Mouse (Mus musculus): ENCODE results near the gene Ppm1g. TPM values are rescaled to one million over a fixed set of nuclear protein-coding genes. Genes with fewer than 3 reads are reported as not detected.
A peak's percentile ranks its signal among the peaks of the same experiment; 100 is the strongest.

Gene Ppm1g
- total RNA-seq (2021): 10 to 100 TPM; 56.5 to 66.1 TPM
- long read RNA-seq, experiment 1, transcript Ppm1g-201 (10 exons, 2,307 nt): major isoform, 89 of 93 reads
- long read RNA-seq, experiment 1, partial matches to known transcripts: 0 of 93 reads
- long read RNA-seq, experiment 1, other reads (novel, unspliced or antisense): 4 of 93 reads
- long read RNA-seq, experiment 2, transcript Ppm1g-201 (10 exons, 2,307 nt): major isoform, 96 of 104 reads
- long read RNA-seq, experiment 2, partial matches to known transcripts: 7 of 104 reads
- long read RNA-seq, experiment 2, other reads (novel, unspliced or antisense): 1 of 104 reads

DNA sequence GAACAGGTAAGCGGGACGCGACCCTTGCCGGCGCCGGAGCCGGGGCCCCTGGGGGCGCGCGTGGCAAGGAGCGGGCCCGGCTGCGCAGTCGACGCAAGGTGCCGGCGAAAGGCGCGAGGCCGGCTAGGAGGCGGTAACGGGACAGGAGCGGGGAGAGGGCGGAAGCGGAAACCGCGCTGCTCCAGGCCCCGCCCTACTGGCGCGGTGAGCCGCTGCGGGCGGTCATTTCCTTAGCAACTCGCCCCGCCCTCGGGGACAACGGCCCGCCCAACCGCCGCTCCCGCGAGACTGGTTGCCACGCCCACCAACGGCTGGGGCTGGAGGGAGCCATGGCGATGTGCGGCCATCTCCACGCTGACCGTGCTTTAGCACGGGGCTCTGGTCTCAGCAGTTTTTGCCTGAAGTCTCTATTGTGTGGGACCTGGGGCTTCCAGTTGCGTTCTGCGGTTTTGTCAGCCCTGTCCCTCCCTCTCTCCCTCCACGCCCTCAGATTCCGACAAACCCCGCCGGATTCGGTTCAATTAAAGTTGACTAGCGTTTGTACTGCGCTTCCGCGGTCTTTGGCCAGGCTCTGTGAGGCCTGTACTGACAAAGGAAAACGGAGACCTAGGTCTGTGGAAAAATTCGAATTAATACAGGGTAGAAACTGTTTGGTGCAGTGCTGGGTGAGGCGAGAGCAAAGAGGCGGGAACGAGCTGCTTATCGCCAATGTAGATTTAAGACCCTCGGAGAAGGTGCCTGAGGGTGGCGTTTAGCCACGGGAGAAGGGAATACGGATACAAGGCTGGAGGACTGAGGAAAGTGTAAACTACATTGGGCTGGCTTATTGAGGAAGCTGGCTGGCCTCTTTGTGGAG, at the start of gene Ppm1g:
Gene Ppm1g, minus strand, starts transcription at position 240 of the 856 bp plus-strand sequence.
- intact Hi-C loops (cut with DNase I): loop anchor here (2.0 to 10.0 kb wide), 3 partner anchors 20 to 234 kb away; partner anchors contain the start of genes Gm9970, Ift172, Nrbp1 and Zfp512
- peak; percentile 99 to 100 for DNase-seq

DNA sequence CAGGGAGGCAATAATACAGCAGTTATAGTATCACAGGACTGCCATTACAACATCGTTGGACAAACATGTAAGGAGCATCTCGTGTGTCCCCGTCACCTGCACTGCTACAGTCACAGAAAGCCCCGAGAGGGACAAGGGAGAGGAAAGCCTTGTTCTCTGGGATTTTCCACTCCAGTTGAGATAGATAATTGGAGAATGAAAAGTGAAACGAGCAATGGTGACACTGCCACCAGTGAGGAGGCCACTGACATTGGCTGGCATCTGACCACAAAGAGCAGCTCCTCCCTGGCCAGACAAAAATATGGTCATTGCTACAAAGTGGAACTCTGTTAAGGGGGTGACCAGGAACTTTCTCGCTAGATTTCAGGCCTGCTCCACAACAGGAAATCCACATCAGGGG, 47.2 kb upstream of the Ppm1g start:
- no peak for DNase-seq
- intact Hi-C loops (cut with DNase I): no loop called here

DNA sequence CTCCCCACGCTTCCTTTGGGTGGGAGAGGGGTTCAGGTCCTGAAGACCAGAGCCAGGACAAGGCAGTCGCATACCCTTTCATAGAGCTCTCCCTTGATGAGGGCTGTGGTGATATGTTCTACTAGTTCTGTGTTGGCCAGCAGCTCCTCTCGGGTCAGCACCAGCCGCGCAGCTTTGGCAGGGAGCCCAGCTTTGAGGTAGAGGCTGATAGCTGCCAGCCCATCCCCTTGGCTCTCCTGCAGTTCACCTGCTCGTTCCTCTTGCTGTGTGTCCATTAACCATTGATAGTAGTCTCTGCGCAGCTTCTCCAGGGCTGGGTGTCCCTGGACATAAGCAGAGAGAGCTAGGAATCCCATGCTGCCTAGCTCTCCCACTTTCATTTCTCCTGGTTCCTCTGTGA, 45.6 kb upstream of the Ppm1g start:
- DNase-seq: peak in 1 of 2 experiments; percentile 38
- intact Hi-C loops (cut with DNase I): no loop called here

DNA sequence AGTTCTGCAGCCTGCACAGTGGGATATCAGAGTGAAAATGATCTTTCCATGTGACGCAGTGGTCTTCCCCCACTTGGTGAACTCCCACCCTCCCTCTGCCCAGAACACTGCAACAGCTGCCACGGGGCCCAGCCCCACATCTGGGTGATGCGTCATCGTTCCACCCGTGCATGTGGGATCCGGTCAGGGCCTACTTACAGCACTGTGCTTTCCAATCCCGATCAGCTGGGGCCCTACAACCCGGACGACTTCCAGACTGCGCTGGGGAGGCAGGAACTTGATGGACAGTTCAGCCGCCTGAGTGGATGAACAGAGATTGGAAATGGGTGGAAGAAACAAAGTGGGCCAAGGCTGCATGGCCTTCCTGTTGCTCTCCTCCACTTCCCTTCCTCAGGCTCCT, 37.1 kb upstream of the Ppm1g start:
- DNase-seq: peak in 1 of 2 experiments; percentile 12
- intact Hi-C loops (cut with DNase I): no loop called here

DNA sequence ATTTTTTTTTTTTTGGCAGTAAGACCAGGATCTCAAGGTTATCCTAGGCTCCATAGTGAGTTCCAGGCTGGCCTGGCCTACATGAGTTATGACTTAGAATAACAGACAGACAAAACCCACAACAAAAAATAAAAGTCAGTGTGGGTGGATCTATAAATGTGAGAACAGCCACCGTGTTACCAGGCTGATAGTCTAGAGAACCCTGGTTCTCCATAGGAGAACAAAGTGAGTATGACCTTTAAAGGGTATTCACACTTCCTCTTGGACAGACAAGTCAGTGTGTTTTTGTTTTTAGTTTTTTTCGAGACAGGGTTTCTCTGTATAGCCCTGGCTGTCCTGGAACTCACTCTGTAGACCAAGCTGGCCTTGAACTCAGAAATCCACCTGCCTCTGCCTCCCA, 35.5 kb upstream of the Ppm1g start:
- DNase-seq: no peak
- intact Hi-C loops (cut with DNase I): no loop called here

DNA sequence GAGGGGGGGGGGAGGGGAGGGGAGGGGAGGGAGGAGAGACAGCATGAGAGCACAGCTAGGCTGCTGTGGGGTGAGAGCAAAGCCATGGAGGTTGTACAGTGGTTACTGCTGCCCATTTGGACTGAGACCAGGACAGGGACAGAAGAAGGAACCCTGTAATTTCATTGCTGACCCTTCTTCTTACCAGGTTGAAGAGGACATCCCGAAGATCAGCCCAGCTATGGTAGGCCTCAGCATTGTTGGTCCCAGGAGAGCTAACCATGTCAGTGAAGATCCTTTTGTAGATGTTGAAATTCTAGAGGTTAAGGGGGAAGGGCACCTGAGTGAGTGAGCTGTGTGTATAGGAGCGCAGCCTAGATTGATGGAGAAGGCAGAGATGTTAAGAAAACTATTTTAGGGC, 34.9 kb upstream of the Ppm1g start:
- DNase-seq: no peak
- intact Hi-C loops (cut with DNase I): no loop called here

DNA sequence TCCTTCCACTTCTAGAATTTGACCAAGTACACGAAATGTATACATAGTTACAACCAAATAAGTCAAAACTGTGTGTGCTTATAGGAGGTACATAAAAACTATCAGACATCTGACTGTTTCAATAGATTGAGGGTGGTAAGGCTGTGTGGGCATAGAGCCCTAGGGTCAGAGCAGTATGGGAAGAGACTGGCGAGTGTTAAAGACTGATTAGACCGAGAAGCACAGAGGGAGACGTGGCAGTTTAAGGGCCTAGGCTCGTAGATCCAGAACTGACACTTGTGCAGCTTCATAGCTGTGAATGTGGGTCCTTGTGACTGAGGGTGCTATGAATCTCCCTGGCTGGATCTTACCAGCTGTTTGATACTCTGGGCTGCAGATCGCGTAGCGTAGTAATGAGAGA, 34.4 kb upstream of the Ppm1g start:
- intact Hi-C loops (cut with DNase I): no loop called here
- no peak for DNase-seq

DNA sequence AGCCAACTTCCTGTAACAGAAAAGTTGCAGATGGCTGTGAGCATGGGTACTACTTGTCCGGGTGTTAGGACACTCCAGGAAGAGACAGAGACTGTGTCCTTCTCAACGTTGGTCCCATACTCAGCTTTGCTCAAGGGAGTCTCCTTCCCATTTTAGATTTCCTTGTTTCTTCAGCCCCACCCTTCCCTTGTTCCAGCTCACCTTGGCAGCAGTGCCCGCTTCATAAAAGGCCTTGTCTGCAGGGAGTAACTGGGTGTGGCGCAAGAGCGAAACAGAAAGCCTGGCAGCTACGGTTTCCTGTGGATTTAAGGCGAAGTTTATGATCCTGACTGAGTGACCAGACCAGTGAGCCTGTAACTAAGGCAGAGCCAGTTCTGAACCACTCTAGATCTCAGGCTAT, 34.0 kb upstream of the Ppm1g start:
- DNase-seq: peak; percentile 35 to 36

DNA sequence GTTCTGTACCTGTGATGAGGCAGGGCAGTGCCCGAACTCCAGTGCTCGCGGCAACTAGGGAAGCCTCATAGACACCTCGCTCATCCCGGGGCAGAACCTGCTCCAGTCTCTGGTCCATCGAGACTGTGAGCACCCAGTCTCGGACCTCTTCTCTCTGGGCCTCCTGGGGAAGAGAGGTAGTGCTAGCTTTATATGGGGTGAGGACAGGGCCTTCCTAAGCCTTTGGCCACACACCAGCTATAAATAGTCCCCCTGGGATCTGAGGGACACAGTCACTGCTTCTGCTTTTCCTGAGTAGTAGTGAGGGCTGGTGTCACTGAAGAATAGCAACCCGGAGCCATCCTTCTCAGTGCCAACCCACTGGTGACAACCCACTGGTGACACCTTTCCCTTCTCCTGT, 33.3 kb upstream of the Ppm1g start:
- intact Hi-C loops (cut with DNase I): no loop called here
- DNase-seq: no peak

More for the DNA sequence above, 34.0 kb upstream of the Ppm1g start:
- intact Hi-C loops (cut with DNase I): no loop called here

DNA sequence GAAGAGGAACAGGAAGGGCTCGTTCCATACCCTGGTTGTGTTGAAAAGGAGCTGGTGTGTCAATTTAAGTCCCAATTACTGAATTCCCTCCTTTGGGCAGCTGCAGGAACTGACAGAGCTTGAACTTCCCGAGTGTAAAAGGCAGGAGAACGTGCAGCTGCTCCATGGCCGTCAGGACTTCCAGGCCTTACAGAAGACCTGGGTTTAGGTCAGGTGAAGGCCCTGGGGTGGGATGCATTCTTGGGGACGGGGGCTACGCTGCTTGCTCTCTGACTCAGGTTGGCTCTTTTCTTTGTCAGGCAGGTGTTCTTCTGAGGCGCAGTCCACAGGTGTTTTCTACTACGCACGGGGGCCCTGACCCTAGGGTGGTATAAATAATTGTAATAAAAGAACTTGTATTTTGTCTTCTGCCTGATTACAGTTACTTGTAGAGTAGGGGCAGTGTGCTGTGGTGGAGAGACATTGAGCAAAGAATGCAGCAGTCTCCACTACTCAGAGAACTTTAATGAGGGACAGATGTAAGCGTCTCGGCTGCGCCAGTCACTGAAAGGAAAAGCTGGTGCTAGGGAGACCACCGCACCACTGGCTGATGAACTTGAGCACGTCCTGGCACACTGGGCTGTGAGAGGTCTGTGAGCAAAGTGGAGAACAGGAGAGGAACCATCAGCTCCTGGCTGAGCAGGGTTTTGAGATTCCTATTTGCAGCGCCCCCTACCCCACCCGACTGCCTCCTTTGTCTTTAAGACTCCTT, 32.5 kb upstream of the Ppm1g start:
- intact Hi-C loops (cut with DNase I): no loop called here
- DNase-seq: no peak

DNA sequence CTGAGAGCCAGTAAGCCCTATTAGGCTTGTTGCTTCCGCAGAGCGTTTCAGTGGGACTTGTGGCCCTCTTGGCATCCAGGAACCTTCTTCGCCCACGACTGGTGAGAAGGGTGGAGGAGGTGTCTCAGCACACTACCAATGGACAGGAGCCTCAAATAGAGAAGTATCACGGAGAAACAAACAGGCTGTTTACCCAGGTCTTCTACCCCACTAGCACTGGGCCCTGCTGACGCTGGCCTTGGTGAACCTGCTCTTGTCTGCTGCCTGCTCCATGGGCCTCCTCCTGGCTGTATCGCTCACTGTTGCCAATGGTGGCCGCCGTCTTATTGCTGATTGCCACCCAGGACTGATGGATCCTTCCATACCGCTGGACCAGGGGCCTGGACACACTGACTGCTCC, 31.7 kb upstream of the Ppm1g start:
- intact Hi-C loops (cut with DNase I): no loop called here
- no peak for DNase-seq

DNA sequence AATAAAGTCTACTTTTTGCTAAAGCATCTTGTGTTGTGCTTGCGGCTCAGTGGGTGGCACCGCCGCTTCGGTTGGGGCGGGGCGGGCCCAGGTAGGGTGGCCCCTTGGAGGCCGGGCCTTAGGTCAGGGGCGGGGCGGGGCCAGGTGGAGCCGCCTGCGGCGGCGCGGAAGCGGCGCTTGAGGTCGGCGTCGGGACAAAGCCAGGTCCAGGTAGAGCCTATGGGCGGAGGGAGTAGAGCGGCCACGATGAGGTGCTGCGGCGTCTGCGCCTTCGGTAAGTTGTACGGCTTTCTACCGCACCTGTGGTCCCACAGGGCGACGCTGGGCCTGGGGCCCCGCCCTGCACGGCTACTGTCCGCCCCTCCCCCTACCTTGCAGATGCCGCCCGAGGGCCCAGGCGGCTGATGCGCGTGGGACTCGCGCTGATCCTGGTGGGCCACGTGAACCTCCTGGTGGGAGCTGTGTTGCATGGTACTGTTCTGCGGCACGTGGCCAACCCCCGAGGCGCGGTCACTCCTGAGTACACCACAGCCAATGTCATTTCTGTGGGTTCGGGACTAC, 31.1 kb upstream of the Ppm1g start, which contains the start of gene Krtcap3:
Gene Krtcap3, plus strand, starts transcription at position 151 of the 561 bp plus-strand sequence.
- DNase-seq: peak in 1 of 2 experiments; percentile 20
- intact Hi-C loops (cut with DNase I): no loop called here

DNA sequence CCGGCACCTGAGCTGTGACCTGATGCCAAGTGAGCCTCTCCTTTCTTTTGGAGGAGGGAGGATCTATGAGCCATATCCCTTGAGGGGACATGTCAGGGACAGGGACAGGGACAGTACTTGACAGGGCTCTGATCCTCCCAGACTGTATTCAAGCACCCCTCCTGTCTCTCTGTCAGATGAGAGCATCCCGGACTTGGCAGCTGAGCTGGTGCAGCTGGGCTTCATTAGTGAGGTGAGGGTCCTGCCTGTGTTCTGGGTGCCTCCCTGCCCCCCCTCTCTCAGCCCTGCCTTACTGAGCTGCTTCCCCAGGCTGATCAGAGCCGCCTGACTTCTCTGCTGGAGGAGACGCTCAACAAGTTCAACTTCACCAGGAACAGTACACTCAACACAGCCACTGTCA, 30.2 kb upstream of the Ppm1g start:
- intact Hi-C loops (cut with DNase I): no loop called here
- DNase-seq: no peak

DNA sequence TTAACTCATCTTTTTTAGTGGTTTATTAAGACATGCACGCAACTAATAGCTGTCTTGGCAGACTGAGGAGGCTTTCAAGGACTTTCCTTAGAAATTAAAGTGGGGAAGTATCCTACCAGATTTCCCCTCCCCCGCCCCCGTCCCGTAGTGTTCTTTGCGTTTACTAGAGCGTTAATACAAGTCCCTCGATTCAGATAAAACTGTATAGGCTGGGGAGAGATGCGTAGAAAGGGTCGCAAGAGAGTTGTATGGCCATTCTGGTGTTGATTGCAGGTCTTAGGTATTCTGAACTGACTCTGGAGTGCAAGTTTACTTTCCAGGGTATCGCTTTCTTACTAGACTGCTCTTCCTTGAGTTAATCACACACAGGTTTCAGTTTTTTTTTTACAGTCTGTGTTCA, 21.7 kb upstream of the Ppm1g start:
- DNase-seq: no peak
- intact Hi-C loops (cut with DNase I): no loop called here

DNA sequence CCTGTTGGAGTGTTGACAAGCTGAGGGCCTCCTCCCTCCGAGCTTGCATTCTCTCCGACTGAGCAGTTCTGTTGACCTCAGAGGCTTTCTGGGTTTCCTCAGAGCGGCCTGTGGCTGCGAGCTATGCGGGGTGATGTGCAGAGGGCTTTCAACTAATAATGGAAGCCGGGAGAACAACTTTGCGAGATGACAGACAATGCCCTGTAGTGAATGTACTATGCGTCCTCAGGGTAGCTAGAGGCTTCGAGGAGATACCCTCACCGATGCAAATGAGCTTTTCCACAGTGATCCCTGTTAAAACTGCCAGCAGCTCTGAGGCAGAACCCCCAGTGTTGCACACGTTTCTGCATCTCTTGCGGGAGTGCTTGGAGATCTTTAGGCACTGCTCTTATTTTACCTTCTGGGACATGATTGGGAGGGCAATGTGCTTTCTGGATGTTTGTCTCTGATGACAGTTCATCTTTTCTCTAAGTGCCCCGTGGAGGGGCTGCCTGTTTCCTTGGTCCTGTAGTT, 21.1 kb upstream of the Ppm1g start:
- intact Hi-C loops (cut with DNase I): loop anchor here (2.0 kb wide), 1 partner anchor 21 kb away; the partner anchor contains the start of gene Ppm1g

DNA sequence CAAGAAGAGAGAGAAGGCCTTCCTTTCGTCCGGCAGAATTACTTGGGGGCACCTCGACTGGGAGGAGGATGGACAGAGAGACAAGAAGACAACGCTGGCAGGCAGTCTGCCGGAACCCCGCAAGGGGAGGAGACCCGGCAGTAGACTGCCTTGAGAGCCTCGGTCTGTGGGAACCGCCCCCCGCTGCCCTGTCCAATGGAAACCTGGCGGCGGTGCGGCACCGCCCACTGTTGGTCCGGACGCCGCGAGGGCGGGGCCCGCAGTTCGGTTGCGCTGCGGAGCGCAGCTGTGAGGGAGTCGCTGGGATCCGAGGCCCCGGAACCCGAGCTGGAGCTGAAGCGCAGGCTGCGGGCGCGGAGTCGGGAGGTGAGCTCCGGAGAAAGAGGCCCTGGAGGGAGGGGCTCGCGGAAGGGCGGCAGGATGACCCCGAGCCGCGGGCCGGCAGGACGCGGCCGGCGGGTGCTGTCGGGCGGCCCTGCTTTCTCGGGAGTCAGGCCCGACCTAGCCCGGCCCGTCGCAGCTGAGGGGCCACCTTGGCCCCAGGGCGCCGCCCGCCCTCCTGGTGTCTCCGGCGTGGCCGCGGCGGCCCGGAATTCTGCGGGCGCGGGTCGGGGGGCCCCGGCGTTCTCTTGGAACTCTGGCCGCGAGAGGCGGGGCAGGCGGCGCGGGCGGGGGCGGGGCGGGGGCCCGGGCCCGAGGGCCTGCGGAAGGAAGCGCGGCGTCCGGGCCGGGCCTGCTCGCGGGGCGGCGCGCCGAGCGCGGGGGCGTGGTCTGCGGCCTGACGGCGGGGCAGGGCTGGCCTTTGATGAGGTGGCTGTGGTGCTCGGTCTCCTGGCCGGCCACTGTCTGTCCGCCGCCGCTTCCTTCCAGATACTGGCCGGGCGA, 20.4 kb upstream of the Ppm1g start, which contains the start of the genes Nrbp1 and Gm9970:
Gene Nrbp1, plus strand, starts transcription at position 228 of the 885 bp plus-strand sequence.
Gene Gm9970, minus strand, starts transcription at position 596 of the 885 bp plus-strand sequence.
- intact Hi-C loops (cut with DNase I): loop anchor here (2.0 kb wide), 1 partner anchor 20 kb away; the partner anchor contains the start of gene Ppm1g

More for the DNA sequence above, 21.1 kb upstream of the Ppm1g start:
- DNase-seq: no peak

DNA sequence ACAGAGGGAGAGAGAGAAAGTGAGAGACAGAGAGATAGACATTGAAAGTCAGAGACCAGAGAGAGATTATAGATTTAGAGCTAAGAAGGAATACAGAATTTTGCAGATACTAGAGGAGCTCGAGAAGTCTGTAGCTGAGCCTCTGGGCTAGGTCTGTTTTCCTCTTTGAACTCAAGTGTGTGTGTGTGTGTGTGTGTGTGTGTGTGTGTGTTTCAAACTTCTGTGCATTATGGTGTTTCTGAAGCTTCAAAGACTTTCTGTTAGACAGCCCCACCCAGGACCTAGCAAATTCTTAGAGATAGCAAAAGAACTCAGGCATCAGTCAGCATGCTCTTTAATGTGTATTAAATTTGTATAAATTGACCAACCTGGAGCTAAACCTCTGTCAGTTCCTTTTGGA, 6.2 kb upstream of the Ppm1g start:
- intact Hi-C loops (cut with DNase I): loop anchor here (10.0 kb wide), 1 partner anchor 228 kb away; the partner anchor contains the start of gene Zfp512
- DNase-seq: no peak

More for the DNA sequence above, 20.4 kb upstream of the Ppm1g start, which contains the start of the genes Nrbp1 and Gm9970:
- DNase-seq: peak; percentile 97 to 98

DNA sequence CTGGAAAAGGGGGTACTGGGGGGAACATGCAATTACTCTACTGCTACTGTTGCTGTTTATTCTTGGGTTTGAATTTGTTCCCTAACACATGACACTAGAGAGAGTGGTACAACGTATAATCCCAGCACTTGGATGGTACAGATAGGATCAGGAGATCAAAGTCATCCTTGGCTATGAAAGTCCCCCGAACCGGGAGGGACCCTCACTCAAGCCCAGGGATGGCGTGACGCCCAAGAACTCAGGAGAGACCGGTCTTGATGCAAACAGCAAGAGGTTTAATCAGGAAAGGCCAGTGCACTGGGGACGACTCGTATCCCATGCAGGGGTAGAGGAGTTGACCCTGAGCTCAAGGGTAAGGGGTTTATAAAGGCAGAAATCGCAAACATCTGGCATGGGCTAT, 2.2 kb upstream of the Ppm1g start:
- intact Hi-C loops (cut with DNase I): loop anchor here (10.0 kb wide), 1 partner anchor 232 kb away; the partner anchor contains the start of gene Zfp512
- DNase-seq: no peak
